Mouse (Mus musculus) liver, embryonic 15.5 days (tissue): ENCODE measurements around the gene Rnf39. TPM values are rescaled to one million over a fixed set of nuclear protein-coding genes. Genes with fewer than 3 reads are reported as not detected.
A peak's percentile ranks its signal among the peaks of the same experiment; 100 is the strongest.

Experiments used
- ATAC-seq: fragments of 200-750 bp; cut with Nextera tagmentation; 2 replicates; pipeline ENCODE4 v1.8.0; 2017; ENCODE audit warnings: moderate number of reproducible peaks, mild to moderate bottlenecking, moderate library complexity; ENCODE audit not compliant: insufficient read depth
- H3K27ac ChIP-seq: fragments of 300-500 bp; sonication (generic); replicated peaks from 2 replicates; pipeline ENCODE4 v1.5.1; 2015; ENCODE audit warnings: mild to moderate bottlenecking, inconsistent platforms
- H3K27me3 ChIP-seq: fragments of 300-500 bp; sonication (generic); 2 replicates; pipeline ENCODE4 v1.6.1; 2015; ENCODE audit warnings: mild to moderate bottlenecking, inconsistent platforms
- H3K36me3 ChIP-seq: fragments of 300-500 bp; sonication (generic); replicated peaks from 2 replicates; pipeline ENCODE4 v1.6.1; 2015; ENCODE audit warnings: moderate library complexity, mild to moderate bottlenecking, inconsistent platforms
- H3K4me1 ChIP-seq: fragments of 300-500 bp; sonication (generic); replicated peaks from 2 replicates; pipeline ENCODE4 v1.6.1; 2015; ENCODE audit warnings: inconsistent platforms
- H3K4me2 ChIP-seq: fragments of 300-500 bp; sonication (generic); 2 replicates; pipeline ENCODE4 v1.6.1; 2015; ENCODE audit warnings: moderate library complexity, mild to moderate bottlenecking, inconsistent platforms
- H3K4me3 ChIP-seq: fragments of 300-500 bp; sonication (generic); replicated peaks from 2 replicates; pipeline ENCODE4 v1.5.1; 2015; ENCODE audit warnings: mild to moderate bottlenecking, inconsistent platforms
- H3K9ac ChIP-seq: fragments of 300-500 bp; sonication (generic); 2 replicates; pipeline ENCODE4 v1.6.1; 2015; ENCODE audit warnings: moderate library complexity, mild to moderate bottlenecking, inconsistent platforms
- H3K9me3 ChIP-seq: fragments of 300-500 bp; sonication (generic); replicated peaks from 2 replicates; pipeline ENCODE4 v1.6.1; 2016; ENCODE audit warnings: inconsistent platforms
- WGBS: fragments of 180-500 bp; shearing (Covaris S2); methylation state at CpG from one replicate; pipeline ENCODE4 v1.1.7; 2015; ENCODE audit warnings: mixed read lengths; ENCODE audit not compliant: insufficient replicate concordance; 5-methylcytosine and 5-hydroxymethylcytosine counted together
- polyA plus RNA-seq: library from polyadenylated mRNA; unstranded; fragments of >200 nt; fragmentation: Nextera tagmentation; extraction: Ambion mirVana; gene quantifications from 2 replicates; pipeline ENCODE4 v1.2.1, GENCODE M21; 2015

Gene Rnf39
- polyA plus RNA-seq, 1 experiment from 2014 or later, result 0.14 TPM

- Histone ChIP-seq H3K4me2 (no peak overlapping the region), H3K36me3 (no peaks in the 10 kb centered on the region), H3K4me3 (no peak overlapping the region), H3K27ac (no peak overlapping the region), H3K9ac (no peak overlapping the region), H3K27me3 (peaks cover 48% of the 10 kb centered on the region), H3K9me3 (no peaks in the 10 kb centered on the region), H3K4me1 (peaks cover 4% of the 10 kb centered on the region)
- no peak for ATAC-seq
- WGBS, result 49% methylated on average over 2 of the region's 2 CpGs
Measured at GRCm38 (mm10) chr17:36938056-36938455, 4.7 kb upstream of the Rnf39 start.

- peaks cover 84% of the 10 kb centered on the region for H3K27me3 ChIP-seq
- peak overlapping the region; percentile 51; the same call in 1 of the 2 replicates for H3K4me2 ChIP-seq
- ATAC-seq, result no peak; the same call in 1 of the 2 replicates
- no peaks in the 10 kb centered on the region for H3K9me3 ChIP-seq
- H3K36me3 ChIP-seq, result no peaks in the 10 kb centered on the region
- no peak overlapping the region for H3K27ac ChIP-seq
- H3K9ac ChIP-seq, result no peak overlapping the region
- 35% methylated on average over 10 of the region's 10 CpGs for WGBS
- no peak overlapping the region; the same call in 1 of the 2 replicates for H3K4me3 ChIP-seq
- peaks cover 12% of the 10 kb centered on the region for H3K4me1 ChIP-seq
Measured at GRCm38 (mm10) chr17:36942391-36942790, 327 bp upstream of the Rnf39 start.

- Histone ChIP-seq H3K4me3 (no peak overlapping the region), H3K36me3 (peaks cover under 1% of the 10 kb centered on the region; the same call in 1 of the 2 replicates), H3K9me3 (no peaks in the 10 kb centered on the region), H3K4me2 (no peak overlapping the region), H3K4me1 (peaks cover 15% of the 10 kb centered on the region), H3K27ac (no peak overlapping the region), H3K27me3 (peaks cover 87% of the 10 kb centered on the region), H3K9ac (no peak overlapping the region)
- 14% methylated on average over 5 of the region's 5 CpGs for WGBS
- ATAC-seq, result no peak
Measured at GRCm38 (mm10) chr17:36943691-36944090, 973 bp downstream of the Rnf39 start.

GRCm38 (mm10) chr17:36944121-36944775 lies 1.5 kb downstream of the Rnf39 start:
- Histone ChIP-seq H3K4me2 (no peak overlapping the region), H3K4me3 (no peak overlapping the region)

GRCm38 (mm10) chr17:36947051-36947819 lies 4.5 kb downstream of the Rnf39 start:
- Histone ChIP-seq H3K9ac (no peak overlapping the region), H3K9me3 (no peaks in the 10 kb centered on the region), H3K4me3 (peak overlapping the region; percentile 40), H3K4me2 (peak overlapping the region; percentile 67), H3K36me3 (peaks cover 11% of the 10 kb centered on the region), H3K27ac (no peak overlapping the region), H3K4me1 (peaks cover 35% of the 10 kb centered on the region), H3K27me3 (peaks cover 68% of the 10 kb centered on the region)
- no peak for ATAC-seq
- 2% methylated on average over 62 of the region's 62 CpGs for WGBS

More at GRCm38 (mm10) chr17:36944121-36944775, 1.5 kb downstream of the Rnf39 start:
- Histone ChIP-seq H3K27ac (no peak overlapping the region), H3K36me3 (peaks cover 6% of the 10 kb centered on the region), H3K27me3 (peaks cover 91% of the 10 kb centered on the region), H3K9me3 (no peaks in the 10 kb centered on the region), H3K4me1 (peaks cover 15% of the 10 kb centered on the region), H3K9ac (no peak overlapping the region)
- no peak for ATAC-seq
- 21% methylated on average over 9 of the region's 9 CpGs for WGBS

- peaks cover 58% of the 10 kb centered on the region for H3K27me3 ChIP-seq
- H3K4me2 ChIP-seq, result no peak overlapping the region
- no peak overlapping the region for H3K9ac ChIP-seq
- no peaks in the 10 kb centered on the region for H3K9me3 ChIP-seq
- 70% methylated on average over 1 of the region's 1 CpGs for WGBS
- peaks cover 11% of the 10 kb centered on the region for H3K36me3 ChIP-seq
- H3K27ac ChIP-seq, result no peak overlapping the region
- no peak for ATAC-seq
- no peak overlapping the region for H3K4me3 ChIP-seq
- H3K4me1 ChIP-seq, result peaks cover 29% of the 10 kb centered on the region
Measured at GRCm38 (mm10) chr17:36948286-36948685, 5.6 kb downstream of the Rnf39 start.

GRCm38 (mm10) chr17:36949265-36949664 lies 6.5 kb downstream of the Rnf39 start:
- no peak for ATAC-seq
- Histone ChIP-seq H3K27ac (no peak overlapping the region), H3K4me2 (no peak overlapping the region), H3K9me3 (no peaks in the 10 kb centered on the region), H3K27me3 (peaks cover 48% of the 10 kb centered on the region), H3K9ac (no peak overlapping the region), H3K4me1 (peaks cover 28% of the 10 kb centered on the region), H3K36me3 (peaks cover 11% of the 10 kb centered on the region), H3K4me3 (no peak overlapping the region)
- 84% methylated on average over 8 of the region's 8 CpGs for WGBS

GRCm38 (mm10) chr17:36950981-36951947 lies 8.5 kb downstream of the Rnf39 start, which contains the start of gene Ppp1r11:
Gene Ppp1r11, minus strand, starts transcription at chr17:36951741.
- Histone ChIP-seq H3K4me2 (peak within 1 kb of the TSS; percentile 82), H3K4me3 (peak within 1 kb of the TSS; percentile 82), H3K4me1 (peaks cover 28% of the 10 kb centered on the region), H3K9ac (peak within 1 kb of the TSS; percentile 74), H3K27me3 (peaks cover 28% of the 10 kb centered on the region), H3K27ac (peak within 1 kb of the TSS; percentile 79), H3K9me3 (no peaks in the 10 kb centered on the region), H3K36me3 (peaks cover 15% of the 10 kb centered on the region)
- peak; percentile 98 for ATAC-seq
- WGBS, result under 1% methylated on average over 36 of the region's 36 CpGs

GRCm38 (mm10) chr17:36952631-36953030 lies 9.9 kb downstream of the Rnf39 start:
- H3K4me2 ChIP-seq, result no peak overlapping the region
- H3K9me3 ChIP-seq, result no peaks in the 10 kb centered on the region
- no peak overlapping the region for H3K27ac ChIP-seq
- ATAC-seq, result no peak
- peaks cover 21% of the 10 kb centered on the region for H3K36me3 ChIP-seq
- H3K27me3 ChIP-seq, result peaks cover 14% of the 10 kb centered on the region
- H3K9ac ChIP-seq, result no peak overlapping the region
- H3K4me1 ChIP-seq, result peaks cover 25% of the 10 kb centered on the region
- no peak overlapping the region for H3K4me3 ChIP-seq
- WGBS, result 80% methylated on average over 2 of the region's 2 CpGs

GRCm38 (mm10) chr17:36953062-36953461 lies 10.3 kb downstream of the Rnf39 start:
- Histone ChIP-seq H3K4me1 (peaks cover 29% of the 10 kb centered on the region), H3K27ac (no peak overlapping the region), H3K9ac (no peak overlapping the region), H3K4me3 (no peak overlapping the region), H3K36me3 (peaks cover 21% of the 10 kb centered on the region), H3K27me3 (peaks cover 10% of the 10 kb centered on the region), H3K4me2 (no peak overlapping the region), H3K9me3 (no peaks in the 10 kb centered on the region)
- 61% methylated on average over 1 of the region's 1 CpGs for WGBS
- ATAC-seq, result no peak
